Comparison of ENCODE assay signal across 40 mouse cellular contexts in the genomic region with DNA sequence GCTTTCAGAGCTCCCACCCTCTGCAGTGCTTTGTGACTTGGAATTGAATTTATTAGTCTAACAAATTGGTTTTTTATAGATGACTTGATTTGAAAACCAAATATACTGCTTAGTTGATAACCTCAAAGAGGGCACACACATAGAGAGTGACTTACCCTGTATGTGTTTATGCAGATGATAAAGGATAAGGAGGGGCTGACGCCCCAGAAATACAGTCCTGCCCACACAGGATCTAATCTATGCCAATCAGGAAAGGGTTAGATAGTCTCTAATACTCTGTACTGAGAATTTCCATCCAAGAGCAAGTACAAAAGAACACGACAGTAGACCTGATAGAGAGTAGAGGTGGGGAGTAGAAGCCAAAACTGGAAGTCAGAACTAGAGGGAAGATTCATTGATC. TPM values are rescaled to one million over a fixed set of nuclear protein-coding genes. Genes with fewer than 3 reads are reported as not detected.
"Had no signal": no experiment of that assay in that cellular context is flagged by ENCODE, and none has a peak within 500 bp of the region (broad histone marks: within the 10 kb centered on the region; RNA-seq: fewer than 3 reads in every experiment).

No protein-coding gene starts in this region.

- ATAC-seq: hindbrain, postnatal 0 days; intestine, embryonic 16.5 days had no signal

- H3K36me3 ChIP-seq: heart, embryonic 10.5 days; heart, embryonic 12.5 days; hindbrain, embryonic 10.5 days; hindbrain, embryonic 12.5 days; hindbrain, embryonic 15.5 days; kidney, embryonic 15.5 days; limb, embryonic 10.5 days; limb, embryonic 12.5 days had no signal

- H3K9ac ChIP-seq: heart, embryonic 12.5 days; hindbrain, embryonic 12.5 days; hindbrain, embryonic 15.5 days; kidney, embryonic 15.5 days; limb, embryonic 12.5 days had no signal

- H3K4me2 ChIP-seq: heart, embryonic 12.5 days; hindbrain, embryonic 12.5 days; hindbrain, embryonic 15.5 days; kidney, embryonic 15.5 days; limb, embryonic 12.5 days had no signal

- H3K9me3 ChIP-seq: heart, embryonic 10.5 days; heart, embryonic 12.5 days; hindbrain, embryonic 12.5 days; hindbrain, embryonic 15.5 days; kidney, embryonic 15.5 days; limb, embryonic 10.5 days; limb, embryonic 12.5 days had no signal

- H3K4me3 ChIP-seq: heart, embryonic 10.5 days; heart, embryonic 12.5 days; hindbrain, embryonic 10.5 days; hindbrain, embryonic 12.5 days; hindbrain, embryonic 15.5 days; kidney, embryonic 15.5 days; limb, embryonic 10.5 days; limb, embryonic 12.5 days had no signal

- H3K27me3 ChIP-seq: heart, embryonic 12.5 days; hindbrain, embryonic 12.5 days; hindbrain, embryonic 15.5 days; kidney, embryonic 15.5 days; limb, embryonic 12.5 days had no signal

- H3K27ac ChIP-seq: heart, embryonic 10.5 days; hindbrain, embryonic 10.5 days; hindbrain, embryonic 12.5 days; hindbrain, embryonic 15.5 days; hindbrain, postnatal 0 days; kidney, embryonic 15.5 days; kidney, postnatal 0 days; limb, embryonic 10.5 days; limb, embryonic 12.5 days had no signal

- H3K4me1 ChIP-seq: heart, embryonic 10.5 days; heart, embryonic 12.5 days; hindbrain, embryonic 10.5 days; hindbrain, embryonic 12.5 days; hindbrain, embryonic 15.5 days; kidney, embryonic 15.5 days; limb, embryonic 10.5 days; limb, embryonic 12.5 days had no signal

- DNase-seq: gastrocnemius, postnatal 14 days; gastrocnemius, postnatal 36 days; heart, adult 18-20 months; heart, postnatal 10 days; heart, postnatal 4 days; kidney, adult 11 months; kidney, adult 2 months; kidney, adult 9 months; kidney, postnatal 14 days; kidney, postnatal 36 days; layer of hippocampus, adult 9-11 months; layer of hippocampus, postnatal 36 days had no signal

RNA-seq across cellular contexts. Expression of a gene that starts 37.3 kb away (rescaled TPM):
- total RNA-seq: gastrocnemius, adult 18-20 months; gastrocnemius, adult 8-10 months; gastrocnemius, postnatal 14 days; gastrocnemius, postnatal 36 days; granulocyte monocyte progenitor cell, adult 5-6 weeks; heart, adult 18-20 months; heart, adult 8-10 months; heart, postnatal 10 days; heart, postnatal 25 days; heart, postnatal 4 days; hindbrain, postnatal 0 days; layer of hippocampus, adult 18-20 months; layer of hippocampus, postnatal 14 days; layer of hippocampus, postnatal 36 days; left cerebral cortex, adult 18-20 months; left cerebral cortex, adult 8-10 months; left cerebral cortex, postnatal 10 days; left cerebral cortex, postnatal 36 days; liver, adult 2 months had no signal
- polyA plus RNA-seq: heart, embryonic 10.5 days; heart, embryonic 12.5 days; heart, embryonic 14.5 days; heart, embryonic 16.5 days; hindbrain, embryonic 10.5 days; hindbrain, embryonic 12.5 days; hindbrain, embryonic 15.5 days; hindbrain, postnatal 0 days; intestine, embryonic 14.5 days; intestine, embryonic 16.5 days; kidney, adult 2 months; kidney, embryonic 15.5 days; kidney, postnatal 0 days; large intestine, adult 2 months; limb, embryonic 10.5 days; limb, embryonic 12.5 days; limb, embryonic 14.5 days; liver, adult 2 months had no signal
